Mouse (Mus musculus) ES-E14 (cell line): ENCODE results near the gene Ryr1. TPM values are rescaled to one million over a fixed set of nuclear protein-coding genes. Genes with fewer than 3 reads are reported as not detected.
A peak's percentile ranks its signal among the peaks of the same experiment; 100 is the strongest.

Experiments used
- DNase-seq: peaks from one replicate; pipeline ENCODE4 v3.0.0-alpha.2; 2013; ENCODE audit warnings: low read depth, low spot score
- H3K27ac ChIP-seq: 2 replicates; pipeline ENCODE4 v1.5.1; 2012; ENCODE audit warnings: low read depth, mild to moderate bottlenecking, low read length, moderate library complexity, mixed read lengths; ENCODE audit not compliant: poor library complexity, insufficient read depth, severe bottlenecking
- H3K36me3 ChIP-seq: 2 replicates; pipeline ENCODE4 v1.6.1; 2012; ENCODE audit warnings: mild to moderate bottlenecking, low read length, moderate library complexity, mixed read lengths; ENCODE audit not compliant: control insufficient read depth, poor library complexity, insufficient read depth, severe bottlenecking
- H3K4me1 ChIP-seq, 2 experiments: fragments of 150-350 bp in 1 of 2; sonication (generic) in 1 of 2; 2 replicates each; pipeline ENCODE4 v1.6.1; 2012; ENCODE audit warnings: low read length in 2 of 2, mild to moderate bottlenecking in 1 of 2, mixed read lengths in 1 of 2; ENCODE audit not compliant: control insufficient read depth in 2 of 2, insufficient read depth in 2 of 2, poor library complexity in 1 of 2
- H3K4me3 ChIP-seq, 2 experiments: fragments of 150-350 bp in 1 of 2; sonication (generic) in 1 of 2; 2 replicates each; pipeline ENCODE4 v1.5.1; 2012; ENCODE audit warnings: low read length in 2 of 2, low read depth in 1 of 2, mild to moderate bottlenecking in 1 of 2, mixed read lengths in 1 of 2; ENCODE audit not compliant: insufficient read depth in 1 of 2, poor library complexity in 1 of 2, severe bottlenecking in 1 of 2
- H3K9ac ChIP-seq: 2 replicates; pipeline ENCODE4 v1.6.1; 2012; ENCODE audit warnings: low read depth, mild to moderate bottlenecking, low read length, mixed read lengths; ENCODE audit not compliant: poor library complexity, insufficient read depth, severe bottlenecking
- H3K9me3 ChIP-seq: fragments of 150-350 bp; sonication (generic); 2 replicates; pipeline ENCODE4 v1.6.1; 2012; ENCODE audit warnings: low read depth, mild to moderate bottlenecking, low read length; ENCODE audit not compliant: control insufficient read depth, insufficient read depth
- CHD2 ChIP-seq: IDR thresholded peaks from 2 replicates; pipeline ENCODE4 v1.6.1; 2014; ENCODE audit warnings: mild to moderate bottlenecking, low read depth, low read length, inconsistent platforms
- HCFC1 ChIP-seq: IDR thresholded peaks from 2 replicates; pipeline ENCODE4 v1.6.1; 2012; ENCODE audit warnings: low read length, inconsistent platforms, borderline replicate concordance; ENCODE audit not compliant: insufficient read depth
- MAFK ChIP-seq: IDR thresholded peaks from 2 replicates; pipeline ENCODE4 v1.6.1; 2014; ENCODE audit warnings: mild to moderate bottlenecking, low read depth, low read length, inconsistent platforms; ENCODE audit not compliant: insufficient read depth
- ZC3H11A ChIP-seq: IDR thresholded peaks from 2 replicates; pipeline ENCODE4 v1.6.1; 2012; ENCODE audit warnings: low read depth, mild to moderate bottlenecking, inconsistent platforms, low read length, borderline replicate concordance
- ZNF384 ChIP-seq: IDR thresholded peaks from 2 replicates; pipeline ENCODE4 v1.6.1; 2012; ENCODE audit warnings: low read depth, low read length, inconsistent platforms
- in situ Hi-C, 2 experiments: fragments of 600-800 bp; cut with MboI; formaldehyde crosslinking; loops; one replicate each; pipeline ENCODE4 v1.15.1; 2025; ENCODE audit warnings: low sequenced_read_pairs in 2 of 2, inconsistent platforms in 1 of 2; ENCODE audit not compliant: unreplicated experiment in 2 of 2
- total RNA-seq: library from RNA; depleted of rRNA; stranded (reverse); fragments of 300-350 nt; gene quantifications from 2 replicates; pipeline ENCODE4 v1.2.3, GENCODE M21; 2012

The Ryr1 gene
- total RNA-seq, 1 experiment, result 5.1 TPM

DNA sequence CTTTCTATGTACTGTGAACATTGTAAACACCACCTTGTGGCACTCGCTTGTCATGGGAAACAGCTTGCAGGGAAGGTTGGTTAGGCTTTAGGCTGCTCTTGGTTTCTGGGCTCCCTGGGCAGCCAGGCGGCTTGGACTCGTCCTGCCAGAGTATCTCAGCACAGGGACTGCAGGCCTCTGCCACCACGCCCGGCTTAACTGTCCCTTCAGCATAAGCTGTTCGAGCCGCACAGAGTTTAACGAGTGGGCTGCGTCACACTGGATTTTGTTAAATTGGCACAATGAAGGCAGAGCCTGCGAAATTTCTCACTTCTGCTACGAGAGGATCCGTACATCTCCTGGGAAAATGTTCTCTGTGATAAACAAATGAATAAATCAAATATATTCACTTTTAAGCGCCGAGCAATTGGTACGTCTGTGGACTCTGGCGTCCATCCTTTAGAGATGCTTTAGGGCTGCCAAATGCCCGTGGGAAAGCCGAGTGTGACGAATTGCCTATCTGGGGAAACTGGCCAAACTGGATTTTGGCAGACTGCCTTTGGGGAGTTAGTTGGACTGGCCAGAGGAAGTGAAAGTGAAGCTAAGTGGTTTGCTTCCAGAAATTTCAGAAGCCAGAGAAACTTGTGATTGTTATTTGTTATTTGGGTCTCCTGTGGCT lies 81.8 kb downstream of the Ryr1 start:
- Histone ChIP-seq H3K27ac (no peak overlapping the region), H3K4me3 (no peak overlapping the region), H3K36me3 (no peaks in the 10 kb centered on the region), H3K9me3 (no peaks in the 10 kb centered on the region), H3K4me1 (peaks cover 5 to 18% of the 10 kb centered on the region in 2 experiments; a peak in 2 of 4 replicates), H3K9ac (no peak overlapping the region)
- DNase-seq, result no peak
- TF ChIP-seq MAFK (no peak), HCFC1 (no peak), ZC3H11A (no peak), CHD2 (no peak), ZNF384 (no peak)
- in situ Hi-C loops, result no loop called here

DNA sequence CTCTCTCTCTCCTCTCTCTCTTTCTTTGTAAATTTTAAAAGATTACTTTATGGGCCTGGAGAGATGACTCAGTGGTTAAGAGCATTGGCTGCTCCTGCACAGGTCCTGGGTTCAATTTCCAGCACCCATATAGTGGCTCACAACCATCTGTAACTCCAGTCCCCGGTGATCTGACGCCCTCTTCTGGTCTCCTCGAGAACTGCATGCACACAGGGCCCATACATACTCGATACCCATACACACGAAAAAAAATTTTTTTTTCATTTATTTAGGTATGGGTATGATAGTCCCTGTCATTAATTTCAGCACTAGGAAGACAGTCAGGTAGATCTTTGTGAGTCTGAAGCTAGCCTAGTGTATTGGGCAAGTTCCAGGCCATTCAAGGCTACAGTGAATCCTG lies 83.8 kb downstream of the Ryr1 start:
- Histone ChIP-seq H3K36me3 (no peaks in the 10 kb centered on the region), H3K27ac (no peak overlapping the region), H3K4me1 (peaks cover 5 to 16% of the 10 kb centered on the region in 2 experiments; a peak in 2 of 4 replicates), H3K9me3 (no peaks in the 10 kb centered on the region), H3K4me3 (no peak overlapping the region), H3K9ac (no peak overlapping the region)
- TF ChIP-seq ZC3H11A (no peak), MAFK (no peak), CHD2 (no peak), ZNF384 (no peak), HCFC1 (no peak)
- no peak for DNase-seq
- in situ Hi-C loops, result no loop called here

DNA sequence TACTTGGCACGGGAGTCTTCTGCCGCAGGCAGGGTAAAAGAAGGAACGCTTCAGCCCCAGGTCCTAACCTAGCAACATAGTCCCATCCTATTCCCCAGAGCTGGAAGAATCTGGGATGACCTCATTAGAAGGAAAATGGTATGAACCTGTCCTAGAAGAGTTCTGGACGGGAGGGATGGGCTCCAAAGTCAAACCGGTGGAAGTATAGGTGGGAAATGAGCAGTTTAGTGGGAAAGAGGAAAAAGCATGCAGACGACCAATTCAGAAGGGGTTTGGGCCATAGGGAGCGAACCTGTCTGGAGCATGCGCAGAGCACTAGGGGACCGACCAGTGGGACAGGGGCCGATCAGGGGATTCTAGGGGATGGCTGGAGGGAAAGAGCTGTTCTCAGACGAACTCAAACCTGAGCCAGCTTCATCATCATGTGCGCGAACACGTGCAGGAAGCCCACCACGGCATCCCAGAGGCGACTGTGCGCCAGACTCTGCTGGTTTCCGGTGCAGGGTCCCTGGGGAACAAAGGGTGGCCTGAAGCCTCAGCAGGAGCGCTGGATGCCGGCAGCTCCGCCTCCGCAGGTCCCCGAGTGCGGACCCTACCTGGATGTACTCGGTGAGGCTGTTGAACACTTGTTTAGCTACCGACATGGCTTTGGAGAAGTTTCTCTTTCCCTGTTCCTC lies 84.9 kb downstream of the Ryr1 start:
- no peak for DNase-seq
- Histone ChIP-seq H3K4me1 (peaks cover 5 to 13% of the 10 kb centered on the region in 2 experiments; a peak in 2 of 4 replicates), H3K4me3 (peak overlapping the region; percentile 47 to 60), H3K36me3 (no peaks in the 10 kb centered on the region), H3K9ac (peak overlapping the region; percentile 72), H3K27ac (peak overlapping the region; percentile 22; the same call in 1 of the 2 replicates), H3K9me3 (no peaks in the 10 kb centered on the region)
- in situ Hi-C loops, result no loop called here
- TF ChIP-seq ZC3H11A, result no peak
- TF ChIP-seq HCFC1, result 0 out of 2 replicates have a peak, but pooled peaks have one; percentile 22

DNA sequence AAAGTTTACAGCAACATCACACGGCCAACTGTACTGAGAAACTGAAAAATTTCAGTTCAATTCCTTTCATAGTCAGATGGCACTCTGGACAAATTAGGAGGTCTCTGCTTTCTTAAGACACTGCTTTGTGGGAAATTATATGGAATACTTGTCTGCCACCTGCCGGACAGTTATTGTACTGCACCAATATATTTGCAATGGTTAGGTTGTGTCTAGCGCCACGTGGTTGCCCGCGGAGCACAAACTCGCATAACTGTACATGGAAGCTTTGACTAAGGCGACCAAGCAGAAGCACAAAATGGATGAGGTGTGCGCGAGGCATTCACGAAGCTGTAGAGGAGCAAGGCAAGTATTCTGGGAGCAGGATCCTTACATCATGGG lies 85.4 kb downstream of the Ryr1 start:
- Histone ChIP-seq H3K9me3 (no peaks in the 10 kb centered on the region), H3K4me3 (peak overlapping the region; percentile 47 to 60), H3K4me1 (peaks cover 3 to 8% of the 10 kb centered on the region in 2 experiments; a peak in 2 of 4 replicates), H3K36me3 (no peaks in the 10 kb centered on the region), H3K9ac (peak overlapping the region; percentile 72), H3K27ac (no peak overlapping the region; the same call in 1 of the 2 replicates)
- in situ Hi-C loops, result no loop called here
- DNase-seq, result peak; percentile 93
- TF ChIP-seq MAFK (no peak), ZC3H11A (no peak), HCFC1 (no peak), ZNF384 (no peak), CHD2 (no peak)

DNA sequence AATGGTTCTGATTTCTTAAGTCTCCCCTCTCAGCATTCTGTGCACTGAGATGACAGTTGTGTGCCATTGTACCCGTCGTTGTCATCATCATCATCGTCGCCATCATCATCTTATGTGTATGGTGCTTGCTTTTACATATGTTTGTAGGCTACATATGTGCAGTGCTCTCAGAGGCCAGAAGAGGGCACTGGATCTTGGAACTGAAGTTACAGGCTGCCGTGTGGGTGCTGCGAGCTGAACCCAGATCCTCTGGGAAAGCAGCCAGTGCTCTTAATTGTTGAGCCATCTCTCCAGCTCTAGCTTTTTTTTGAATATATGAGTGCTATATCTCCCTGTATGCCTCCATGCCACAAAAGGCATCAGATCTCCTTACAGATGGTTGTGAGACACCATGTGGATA lies 87.7 kb downstream of the Ryr1 start:
- in situ Hi-C loops, result no loop called here
- H3K4me1 ChIP-seq, result peaks cover 0 to 2% of the 10 kb centered on the region in 2 experiments; a peak in 1 of 4 replicates
- TF ChIP-seq MAFK (no peak), ZNF384 (no peak), ZC3H11A (no peak), CHD2 (no peak), HCFC1 (no peak)

More for the DNA sequence above, 87.7 kb downstream of the Ryr1 start:
- Histone ChIP-seq H3K9me3 (no peaks in the 10 kb centered on the region), H3K27ac (no peak overlapping the region), H3K4me3 (no peak overlapping the region), H3K9ac (no peak overlapping the region), H3K36me3 (no peaks in the 10 kb centered on the region)
- no peak for DNase-seq
